Mouse (Mus musculus) CH12.LX (cell line): ENCODE data around the gene Gfra4. TPM values are rescaled to one million over a fixed set of nuclear protein-coding genes. Genes with fewer than 3 reads are reported as not detected.

Source experiments
- DNase-seq: peaks from one replicate; pipeline ENCODE4 v3.0.0-alpha.2; 2013; ENCODE audit errors: extremely low read depth
- H3K27ac ChIP-seq: 2 replicates; pipeline ENCODE4 v1.5.1; 2012; ENCODE audit warnings: low read depth, mild to moderate bottlenecking, control low read depth, moderate library complexity; ENCODE audit not compliant: insufficient read depth
- H3K27me3 ChIP-seq: replicated peaks from 2 replicates; pipeline ENCODE3; 2012; ENCODE audit warnings: inconsistent platforms
- H3K36me3 ChIP-seq, 2 experiments: replicated peaks in 1 of 2; 2 replicates each; pipeline versions ENCODE3 to v1.6.1; 2012; ENCODE audit warnings: inconsistent platforms in 1 of 2, low read length in 1 of 2, mild to moderate bottlenecking in 1 of 2, mixed read lengths in 1 of 2, moderate library complexity in 1 of 2; ENCODE audit not compliant: control insufficient read depth in 1 of 2, insufficient read depth in 1 of 2
- H3K4me1 ChIP-seq, 2 experiments: 2 replicates each; pipeline ENCODE4 v1.6.1; 2012; ENCODE audit warnings: inconsistent platforms in 1 of 2, moderate library complexity in 1 of 2; ENCODE audit not compliant: insufficient read depth in 2 of 2, control insufficient read depth in 1 of 2
- H3K4me2 ChIP-seq: 2 replicates; pipeline ENCODE4 v1.6.1; 2012; ENCODE audit warnings: low read depth, mild to moderate bottlenecking, control low read depth; ENCODE audit not compliant: poor library complexity, insufficient read depth, severe bottlenecking
- H3K4me3 ChIP-seq, 3 experiments: fragments of 150-350 bp in 1 of 3; sonication (generic) in 1 of 3; replicated peaks in 1 of 3; 2 replicates each; pipeline versions ENCODE3 to v1.5.1; 2011 to 2012; ENCODE audit warnings: low read depth in 2 of 3, low read length in 2 of 3, mild to moderate bottlenecking in 2 of 3, moderate library complexity in 2 of 3, control low read depth in 1 of 3, improper control_type of control experiment in 1 of 3, inconsistent platforms in 1 of 3, mixed read lengths in 1 of 3; ENCODE audit not compliant: poor library complexity in 1 of 3
- H3K79me2 ChIP-seq: replicated peaks from 2 replicates; pipeline ENCODE4 v1.6.1; 2012; ENCODE audit warnings: mild to moderate bottlenecking, moderate library complexity; ENCODE audit not compliant: control insufficient read depth, poor library complexity, insufficient read depth, severe bottlenecking; ENCODE audit errors: extremely low read depth
- H3K9ac ChIP-seq: 2 replicates; pipeline ENCODE4 v1.6.1; 2012; ENCODE audit warnings: low read depth, mild to moderate bottlenecking, control low read depth, moderate library complexity; ENCODE audit not compliant: insufficient read depth
- H3K9me3 ChIP-seq: replicated peaks from 2 replicates; pipeline ENCODE3; 2012; ENCODE audit warnings: low read length, inconsistent platforms, mixed read lengths
- BHLHE40 ChIP-seq: IDR thresholded peaks from 2 replicates; pipeline ENCODE4 v1.6.1; 2011; ENCODE audit warnings: mild to moderate bottlenecking, low read depth, low read length, improper control_type of control experiment
- CHD1 ChIP-seq: IDR thresholded peaks from 2 replicates; pipeline ENCODE4 v1.6.1; 2012; ENCODE audit warnings: low read depth, low read length, improper control_type of control experiment, inconsistent platforms
- CTCF ChIP-seq, 2 experiments: IDR thresholded peaks in 1 of 2; conservative IDR thresholded peaks in 1 of 2; 2 replicates each; pipeline ENCODE4 v1.5.1; 2011 to 2012; ENCODE audit warnings: low read depth in 2 of 2, low read length in 2 of 2, improper control_type of control experiment in 1 of 2, inconsistent platforms in 1 of 2, mild to moderate bottlenecking in 1 of 2, moderate library complexity in 1 of 2
- E2F4 ChIP-seq: IDR thresholded peaks from 2 replicates; pipeline ENCODE4 v1.6.1; 2011; ENCODE audit warnings: low read depth, low read length, improper control_type of control experiment; ENCODE audit not compliant: insufficient replicate concordance
- ELF1 ChIP-seq: IDR thresholded peaks from 2 replicates; pipeline ENCODE4 v1.6.1; 2014; ENCODE audit warnings: low read depth, mild to moderate bottlenecking, inconsistent platforms, low read length, improper control_type of control experiment
- ETS1 ChIP-seq: conservative IDR thresholded peaks from 2 replicates; pipeline ENCODE4 v1.6.1; 2012; ENCODE audit warnings: low read depth, mild to moderate bottlenecking, inconsistent platforms, low read length, improper control_type of control experiment, moderate library complexity
- GABPA ChIP-seq: IDR thresholded peaks from 2 replicates; pipeline ENCODE4 v1.6.1; 2012; ENCODE audit warnings: low read depth, low read length, improper control_type of control experiment, inconsistent platforms; ENCODE audit not compliant: insufficient replicate concordance
- IRF4 ChIP-seq: IDR thresholded peaks from 2 replicates; pipeline ENCODE4 v1.6.1; 2014; ENCODE audit warnings: low read depth, mild to moderate bottlenecking, inconsistent platforms, low read length, improper control_type of control experiment
- KAT2A ChIP-seq: IDR thresholded peaks from 2 replicates; pipeline ENCODE4 v1.6.1; 2012; ENCODE audit warnings: low read length, improper control_type of control experiment, inconsistent platforms; ENCODE audit not compliant: insufficient replicate concordance
- MAFK ChIP-seq: IDR thresholded peaks from 2 replicates; pipeline ENCODE4 v1.6.1; 2011; ENCODE audit warnings: low read length, improper control_type of control experiment; ENCODE audit not compliant: insufficient replicate concordance
- MAX ChIP-seq: IDR thresholded peaks from 2 replicates; pipeline ENCODE4 v1.6.1; 2011; ENCODE audit warnings: low read length, improper control_type of control experiment
- MEF2A ChIP-seq: IDR thresholded peaks from 2 replicates; pipeline ENCODE4 v1.6.1; 2014; ENCODE audit warnings: low read depth, mild to moderate bottlenecking, inconsistent platforms, low read length, improper control_type of control experiment, borderline replicate concordance
- MXI1 ChIP-seq: IDR thresholded peaks from 2 replicates; pipeline ENCODE4 v1.6.1; 2011; ENCODE audit warnings: mild to moderate bottlenecking, low read depth, low read length, improper control_type of control experiment
- MYC ChIP-seq: IDR thresholded peaks from 2 replicates; pipeline ENCODE4 v1.6.1; 2011; ENCODE audit warnings: low read depth, mild to moderate bottlenecking, improper control_type of control experiment, low read length
- NELFE ChIP-seq: IDR thresholded peaks from 2 replicates; pipeline ENCODE4 v1.6.1; 2011; ENCODE audit warnings: low read depth, low read length, improper control_type of control experiment
- RAD21 ChIP-seq: IDR thresholded peaks from 2 replicates; pipeline ENCODE4 v1.6.1; 2011; ENCODE audit warnings: low read depth, mild to moderate bottlenecking, low read length, improper control_type of control experiment, moderate library complexity
- RCOR1 ChIP-seq: conservative IDR thresholded peaks from 2 replicates; pipeline ENCODE4 v1.6.1; 2012; ENCODE audit warnings: low read depth, mild to moderate bottlenecking, inconsistent platforms, low read length, improper control_type of control experiment
- SIN3A ChIP-seq: IDR thresholded peaks from 2 replicates; pipeline ENCODE4 v1.6.1; 2012; ENCODE audit warnings: low read length, improper control_type of control experiment, inconsistent platforms
- SMC3 ChIP-seq: IDR thresholded peaks from 2 replicates; pipeline ENCODE4 v1.6.1; 2011; ENCODE audit warnings: low read depth, low read length, improper control_type of control experiment
- UBTF ChIP-seq: IDR thresholded peaks from 2 replicates; pipeline ENCODE4 v1.6.1; 2012; ENCODE audit warnings: low read depth, mild to moderate bottlenecking, inconsistent platforms, low read length, improper control_type of control experiment, moderate library complexity
- USF1 ChIP-seq: IDR thresholded peaks from 2 replicates; pipeline ENCODE4 v1.6.1; 2014; ENCODE audit warnings: low read depth, mild to moderate bottlenecking, inconsistent platforms, low read length, improper control_type of control experiment
- ZC3H11A ChIP-seq: IDR thresholded peaks from 2 replicates; pipeline ENCODE4 v1.6.1; 2012; ENCODE audit warnings: low read depth, mild to moderate bottlenecking, inconsistent platforms, low read length, improper control_type of control experiment
- ZNF384 ChIP-seq: IDR thresholded peaks from 2 replicates; pipeline ENCODE4 v1.6.1; 2012; ENCODE audit warnings: low read depth, low read length, improper control_type of control experiment, inconsistent platforms
- dilution Hi-C: fragments of 300-500 bp; cut with MboI; formaldehyde crosslinking; loops from 2 replicates; pipeline ENCODE4 v1.14.3; 2020; ENCODE audit warnings: low sequenced_read_pairs; ENCODE audit not compliant: extremely low pct_unique_long_range_greater_than_20kb, extremely low pct_ligation_motif_present
- in situ Hi-C: fragments of 300-500 bp; cut with MboI; formaldehyde crosslinking; loops from 3 replicates; pipeline ENCODE4 v1.14.3; 2019; ENCODE audit warnings: low sequenced_read_pairs, low pct_ligation_motif_present, low pct_unique_long_range_greater_than_20kb, mixed read lengths
- polyA plus RNA-seq: library from polyadenylated mRNA; unstranded; fragments of >175 nt; gene quantifications from 2 replicates; pipeline ENCODE4 v1.2.1, GENCODE M21; 2012; ENCODE audit warnings: low read depth; ENCODE audit not compliant: insufficient read length
- total RNA-seq, 2 experiments: library from RNA; depleted of rRNA; stranded (reverse); fragments of 300-350 nt in 1 of 2; fragments of >200 nt in 1 of 2; gene quantifications; 2 replicates each; pipeline ENCODE4 v1.2.3; 2012 to 2014

Gene Gfra4
- total and polyA plus RNA-seq, 3 experiments = not detected

GRCm38 (mm10) chr2:131059781-131060540, 17.1 kb upstream of the Gfra4 start (continued):
- TF ChIP-seq BHLHE40 = no peak

GRCm38 (mm10) chr2:131059377-131059776, 16.5 kb upstream of the Gfra4 start:
- Histone ChIP-seq H3K9ac (no peak overlapping the region), H3K79me2 (no peaks in the 10 kb centered on the region), H3K4me2 (no peak overlapping the region), H3K27ac (no peak overlapping the region), H3K4me3 (no peak overlapping the region), H3K4me1 (peaks cover 10 to 30% of the 10 kb centered on the region in 2 experiments), H3K36me3 (no peaks in the 10 kb centered on the region), H3K9me3 (no peaks in the 10 kb centered on the region), H3K27me3 (peaks cover 14% of the 10 kb centered on the region)
- DNase-seq = no peak
- no peak for TF ChIP-seq ZNF384
- TF ChIP-seq SMC3 = no peak
- TF ChIP-seq RAD21 = no peak
- no peak for TF ChIP-seq ZC3H11A
- no peak for TF ChIP-seq IRF4
- no peak for TF ChIP-seq NELFE
- no peak for TF ChIP-seq CHD1
- no peak for TF ChIP-seq MYC
- in situ Hi-C loops = no loop called here
- dilution Hi-C loops = no loop called here

GRCm38 (mm10) chr2:131058672-131059071, 15.8 kb upstream of the Gfra4 start:
- no peak overlapping the region for H3K27ac ChIP-seq
- dilution Hi-C loops = no loop called here
- no peak for DNase-seq

More at GRCm38 (mm10) chr2:131058672-131059071, 15.8 kb upstream of the Gfra4 start:
- no peak overlapping the region for H3K9ac ChIP-seq
- TF ChIP-seq E2F4 (no peak), MEF2A (no peak), USF1 (no peak), RCOR1 (no peak), ZC3H11A (no peak), ETS1 (no peak), MAX (no peak), CTCF (conservative IDR thresholded peaks at IDR 0.05 in 1 of 2, IDR thresholded peaks at IDR 0.05 in 1 of 2; ENCODE audit: low read depth in 2 of 2, low read length in 2 of 2) (no peak), MAFK (no peak), ELF1 (no peak), MXI1 (no peak), SIN3A (no peak), GABPA (no peak), UBTF (no peak), KAT2A (no peak)
- TF ChIP-seq, all 38 proteins: peak for 0
- Histone ChIP-seq H3K4me2 (no peak overlapping the region), H3K4me3 (no peak overlapping the region), H3K79me2 (no peaks in the 10 kb centered on the region), H3K4me1 (peaks cover 17 to 37% of the 10 kb centered on the region in 2 experiments), H3K9me3 (no peaks in the 10 kb centered on the region), H3K27me3 (peaks cover 19% of the 10 kb centered on the region), H3K36me3 (no peaks in the 10 kb centered on the region)
- in situ Hi-C loops = no loop called here
